Mouse (Mus musculus) embryonic stem cell, embryonic (primary cell): ENCODE data around the gene Napa.

Source experiments
- CTCF ChIA-PET, 4 experiments: fragments of 300-600 bp in 2 of 4; fragments of 350-600 bp in 2 of 4; sonication (Branson Sonifier 250); formaldehyde crosslinking; loops; one replicate each; lab custom pipeline; 2022; ENCODE audit warnings: inconsistent platforms in 2 of 4; lab: Charles Lee
- POLR2A ChIA-PET, 4 experiments: fragments of 300-600 bp in 2 of 4; fragments of 350-600 bp in 2 of 4; sonication (Branson Sonifier 250); formaldehyde crosslinking; loops; one replicate each; lab custom pipeline; 2022; ENCODE audit warnings: antibody characterized with exemption in 4 of 4, inconsistent platforms in 1 of 4; lab: Charles Lee

Gene Napa

DNA sequence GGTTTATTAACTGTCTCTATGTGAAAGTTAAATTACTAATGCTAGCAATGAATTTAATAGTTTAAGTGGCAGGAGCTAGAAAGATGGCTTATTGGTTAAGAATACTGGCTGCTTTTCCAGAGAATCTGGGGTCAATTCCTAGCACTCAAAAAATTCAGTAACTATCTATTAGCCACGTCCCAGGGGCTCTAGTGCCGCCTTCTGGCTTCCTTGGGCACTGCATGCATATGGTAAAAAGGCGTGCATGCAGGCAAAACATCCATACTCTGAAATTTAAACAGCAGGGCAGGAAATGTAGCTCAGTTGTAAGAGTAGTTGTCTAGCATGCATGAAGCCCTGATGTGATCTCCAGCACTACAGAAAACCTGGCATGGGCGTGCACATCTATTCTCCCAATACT lies 34.8 kb upstream of the Napa start:
- POLR2A ChIA-PET: interaction anchor here in 2 of 4 experiments (0.6 to 1.5 kb wide), 5 partner anchors 11 to 536 kb away, joined by 3 to 7 read pairs (median 3); no protein-coding TSS in a partner anchor
- CTCF ChIA-PET: interaction anchor here in 3 of 4 experiments (0.7 to 1.6 kb wide), 6 partner anchors 11 to 200 kb away, joined by 3 to 6 read pairs (median 4); no protein-coding TSS in a partner anchor

DNA sequence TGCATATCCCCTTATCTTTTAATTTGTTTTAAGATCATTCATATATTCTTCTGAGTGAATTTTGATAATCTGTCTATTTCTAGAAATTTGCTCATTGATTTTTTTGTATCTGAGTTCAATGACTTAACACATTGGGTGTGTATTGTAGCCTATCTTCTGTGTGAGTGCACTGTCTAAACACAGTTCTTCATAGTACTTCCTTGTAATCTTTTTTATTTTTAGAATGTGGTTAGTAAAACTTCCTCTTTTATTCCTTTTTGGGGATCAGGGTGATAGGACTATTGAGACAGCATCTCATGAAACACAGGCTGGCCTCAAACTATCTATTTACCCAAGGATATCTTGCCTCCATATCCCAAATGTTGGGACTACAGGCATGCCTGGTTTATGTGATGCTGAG lies 27.4 kb upstream of the Napa start:
- ChIA-PET POLR2A (no interaction called here), CTCF (no interaction called here)

DNA sequence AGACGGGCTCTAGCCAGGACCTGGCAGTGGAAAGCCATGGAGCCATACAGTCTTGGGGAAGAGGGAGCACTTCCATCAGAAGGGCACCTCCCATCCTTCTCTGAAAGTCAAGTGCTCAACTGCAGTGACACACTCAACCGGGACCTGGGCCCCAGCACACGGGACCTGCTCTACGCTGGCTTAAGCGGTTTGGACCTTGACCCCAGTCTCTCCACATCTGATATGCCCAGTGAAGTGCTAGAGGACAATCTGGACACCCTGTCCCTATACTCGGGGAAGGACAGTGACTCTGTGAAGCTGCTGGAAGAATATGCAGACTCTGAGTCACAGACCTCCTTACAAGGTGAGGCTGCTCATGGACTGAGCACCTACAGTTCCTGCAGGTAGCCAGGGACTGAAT lies 26.4 kb upstream of the Napa start:
- CTCF ChIA-PET: no interaction called here
- POLR2A ChIA-PET: no interaction called here

DNA sequence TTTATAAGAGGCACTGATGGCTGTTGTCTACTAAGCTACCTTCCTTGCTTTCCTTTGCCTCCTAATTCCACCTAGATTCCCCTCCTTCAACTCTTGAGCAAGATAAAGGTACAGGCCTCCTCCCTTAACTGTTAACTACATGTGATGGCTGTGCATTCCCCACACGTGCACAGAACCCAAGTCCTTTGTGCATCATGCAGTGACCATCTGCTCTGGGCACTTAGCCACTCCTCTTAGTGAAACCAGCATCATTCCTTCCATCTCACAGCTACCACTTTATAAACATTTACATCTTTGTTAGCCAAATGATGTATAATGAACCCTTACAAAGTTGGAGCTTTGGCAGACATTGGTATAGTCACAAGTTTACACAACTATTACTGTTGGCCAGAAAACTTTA lies 18.3 kb upstream of the Napa start:
- ChIA-PET CTCF (interaction anchor here in 3 of 4 experiments (0.7 to 1.8 kb wide), 3 partner anchors 9 to 97 kb away, joined by 3 to 5 read pairs (median 3); no protein-coding TSS in a partner anchor), POLR2A (interaction anchor here in 1 of 4 experiments (1.4 kb wide), 1 partner anchor 50 kb away, joined by 3 read pairs; the partner anchor contains the start of gene Slc8a2)

DNA sequence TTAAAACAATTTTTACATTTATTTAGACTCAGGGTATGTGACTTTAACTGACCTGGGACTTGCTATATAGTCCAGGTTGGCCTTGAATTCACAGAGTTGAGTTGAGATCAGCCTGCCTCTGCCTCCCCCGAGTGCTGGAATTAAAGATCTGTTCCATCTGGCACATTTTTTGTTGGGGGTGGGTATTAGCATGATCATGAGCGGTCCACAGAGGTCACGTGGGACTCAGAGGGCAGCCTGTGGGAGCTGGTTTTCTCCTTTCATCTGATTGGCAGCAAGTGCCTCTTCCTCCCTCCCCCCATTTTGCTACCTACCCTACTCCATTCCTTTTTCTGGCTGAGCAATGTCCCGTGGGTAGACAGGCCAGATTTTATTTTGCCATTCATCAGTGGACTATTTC lies 17.7 kb upstream of the Napa start:
- CTCF ChIA-PET: interaction anchor here in 2 of 4 experiments (0.7 to 1.8 kb wide), 2 partner anchors 8 to 97 kb away, joined by 3 to 5 read pairs; no protein-coding TSS in a partner anchor
- POLR2A ChIA-PET: interaction anchor here in 1 of 4 experiments (1.4 kb wide), 1 partner anchor 49 kb away, joined by 3 read pairs; the partner anchor contains the start of gene Slc8a2

DNA sequence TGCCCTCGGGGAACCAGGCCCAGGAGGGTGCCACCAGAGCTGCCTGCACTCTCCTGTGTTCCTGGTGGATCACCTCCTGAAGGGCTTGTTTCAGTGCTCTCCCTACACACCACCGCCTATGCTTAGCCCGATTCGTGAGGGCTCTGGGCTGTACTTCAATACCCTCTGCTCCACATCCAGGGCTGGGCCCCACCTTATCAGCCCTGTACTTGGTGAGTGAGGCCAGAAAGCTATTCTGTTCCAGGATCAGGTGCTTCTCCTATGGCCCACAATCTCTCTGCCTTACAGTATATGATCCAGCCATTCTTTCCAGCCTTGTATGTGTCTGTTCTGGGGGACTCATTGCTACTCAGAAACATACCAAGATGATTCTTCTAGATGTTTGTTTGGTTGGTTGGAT lies 14.9 kb upstream of the Napa start:
- CTCF ChIA-PET: interaction anchor here in 1 of 4 experiments (1.1 kb wide), 1 partner anchor 46 kb away, joined by 3 read pairs; the partner anchor contains the start of gene Slc8a2
- POLR2A ChIA-PET: no interaction called here

DNA sequence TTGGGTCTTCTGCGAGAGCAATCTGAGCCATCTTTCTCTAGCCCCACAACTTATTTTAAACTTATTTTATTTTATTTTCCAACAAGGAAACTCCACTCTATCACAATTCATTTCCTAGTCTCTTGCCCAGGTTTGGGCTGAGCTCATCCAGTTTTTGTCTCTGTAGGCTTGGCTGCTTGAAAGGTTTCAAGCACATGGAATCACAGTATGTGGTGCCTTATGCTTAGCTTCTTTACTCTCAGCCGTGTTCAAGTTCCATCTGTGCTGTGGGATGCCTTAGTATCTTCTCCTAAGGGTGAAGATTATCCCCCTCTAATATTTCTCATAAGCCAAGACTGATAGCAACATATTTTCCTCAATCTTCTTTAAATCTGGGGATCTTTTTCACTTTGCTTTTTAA lies 10.7 kb upstream of the Napa start:
- POLR2A ChIA-PET: interaction anchor here in 3 of 4 experiments (0.9 to 1.5 kb wide), 3 partner anchors 8 to 36 kb away, joined by 3 read pairs; partner anchors contain the start of gene Napa (in 1 of the 3)
- CTCF ChIA-PET: interaction anchor here in 2 of 4 experiments (0.6 to 1.8 kb wide), 2 partner anchors 10 to 114 kb away, joined by 3 to 4 read pairs; partner anchors contain the start of gene Napa (in 1 of the 2)

DNA sequence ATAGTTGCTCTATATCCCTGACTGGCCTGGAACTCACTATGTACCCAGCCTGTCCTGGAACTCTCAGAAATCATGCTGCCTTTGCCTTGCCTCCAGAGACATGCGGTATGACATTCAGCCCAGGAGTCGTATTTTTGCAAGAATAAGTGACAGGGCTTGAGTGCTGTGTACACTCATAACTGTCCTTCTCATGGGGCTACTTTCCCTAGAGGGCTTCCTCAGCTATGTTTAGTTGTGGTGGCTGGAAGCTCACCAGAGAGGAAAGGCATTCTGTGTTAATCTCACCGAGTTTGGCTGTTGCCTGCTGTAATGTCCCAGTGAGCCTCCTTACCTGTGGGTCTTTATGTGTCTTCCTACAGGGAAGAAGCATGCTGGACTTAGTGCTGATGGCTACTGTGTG lies 3.7 kb upstream of the Napa start:
- CTCF ChIA-PET: interaction anchor here in 1 of 4 experiments (1.0 kb wide), 1 partner anchor 25 kb away, joined by 3 read pairs; the partner anchor contains the start of gene Kptn
- POLR2A ChIA-PET: interaction anchor here in 1 of 4 experiments (0.6 to 1.4 kb wide), 2 partner anchors 18 to 35 kb away, joined by 3 read pairs; partner anchors contain the start of gene Slc8a2

DNA sequence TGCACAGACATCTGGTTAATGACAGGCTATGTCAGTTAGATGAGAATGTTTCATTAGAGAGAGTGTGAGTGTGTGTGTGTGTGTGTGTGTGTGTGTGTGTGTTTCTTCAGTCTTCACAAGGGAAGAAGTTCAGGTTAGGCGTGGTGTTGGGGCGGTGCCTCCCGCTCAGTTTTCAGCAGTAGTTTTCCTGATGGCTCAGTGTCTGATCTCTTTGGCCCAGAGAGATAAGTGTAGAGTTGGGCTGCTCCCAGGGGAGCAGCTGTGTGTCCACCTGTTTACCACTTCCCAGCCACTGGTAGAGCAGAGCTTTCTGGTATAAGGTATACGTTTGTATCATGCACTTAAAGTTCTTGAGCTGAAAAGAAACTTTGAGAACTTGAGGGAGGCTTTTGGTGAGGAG lies 1.6 kb downstream of the Napa start:
- ChIA-PET CTCF (interaction anchor here in 2 of 4 experiments (0.6 to 1.0 kb wide), 3 partner anchors 15 to 48 kb away, joined by 3 read pairs; partner anchors contain the start of gene Kptn (in 1 of the 2)), POLR2A (interaction anchor here in 2 of 4 experiments (0.9 to 5.0 kb wide), 12 partner anchors 9 to 162 kb away, joined by 3 to 57 read pairs (median 5); partner anchors contain the start of genes Kptn (in 2 of the 2) and Slc8a2 (in 1 of the 2))

DNA sequence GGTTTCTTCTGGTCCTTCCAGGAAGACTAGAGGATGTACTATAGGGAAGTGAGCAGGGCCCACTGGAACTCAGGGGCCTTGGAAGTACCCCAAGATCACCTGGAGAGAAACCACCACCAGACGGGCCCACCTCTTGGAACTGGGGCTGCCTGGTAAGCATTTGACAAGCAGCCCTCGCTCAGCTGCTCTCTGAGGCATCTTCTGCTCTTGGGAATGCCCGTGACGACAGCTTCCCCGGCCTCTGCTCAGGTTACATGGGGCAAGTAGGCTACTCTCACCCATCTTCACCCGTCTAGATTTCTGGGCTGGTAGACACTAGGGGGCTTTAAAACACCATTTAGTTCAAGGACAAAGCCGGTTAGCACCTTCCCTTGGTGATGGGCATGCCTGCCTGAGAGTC lies 2.8 kb downstream of the Napa start:
- ChIA-PET POLR2A (interaction anchor here in 2 of 4 experiments (0.8 to 3.7 kb wide), 11 partner anchors 9 to 172 kb away, joined by 3 to 17 read pairs (median 5); partner anchors contain the start of genes Kptn (in 2 of the 2) and Inafm1 (in 1 of the 2)), CTCF (no interaction called here)

DNA sequence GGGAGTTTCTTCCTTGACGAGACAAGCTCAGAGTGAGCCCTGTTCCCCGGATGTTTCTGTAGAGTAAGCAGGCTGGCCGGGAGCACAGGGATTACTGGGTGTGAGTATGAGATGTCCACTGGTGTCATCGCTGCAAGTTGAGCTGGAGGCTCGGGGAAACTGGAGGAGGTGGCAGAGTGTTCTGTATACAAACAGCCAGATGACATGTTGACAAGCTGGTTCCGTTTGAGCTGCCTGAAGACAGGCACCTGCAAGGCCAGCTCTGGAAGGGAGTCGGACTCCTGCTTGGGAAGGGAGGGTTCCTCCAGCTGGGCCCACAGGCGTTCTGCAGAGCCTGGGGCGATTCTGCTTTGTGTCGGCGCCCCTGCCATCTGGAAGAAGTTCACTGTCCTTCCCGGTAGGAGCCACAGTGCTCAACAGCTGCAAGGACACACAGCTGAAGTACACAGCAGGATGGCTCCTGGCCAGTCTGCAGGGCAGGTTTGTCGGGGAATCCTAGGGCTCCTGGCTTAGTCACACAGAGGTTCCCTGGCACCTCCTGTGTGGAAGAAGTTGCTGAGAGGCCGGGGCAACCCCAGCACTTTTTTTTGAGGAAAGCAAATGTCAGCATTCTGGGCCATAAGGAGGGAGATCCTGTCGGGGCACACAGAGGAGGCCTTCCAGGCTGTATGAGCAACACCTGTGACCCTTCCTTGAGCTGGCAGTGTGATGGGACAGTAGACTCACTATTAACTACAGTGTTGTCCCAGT lies 3.6 kb downstream of the Napa start:
- ChIA-PET CTCF (interaction anchor here in 2 of 4 experiments (0.6 to 1.1 kb wide), 2 partner anchors 9 to 163 kb away, joined by 3 read pairs; no protein-coding TSS in a partner anchor), POLR2A (interaction anchor here in 2 of 4 experiments (0.6 to 3.7 kb wide), 14 partner anchors 8 to 184 kb away, joined by 3 to 17 read pairs (median 4); partner anchors contain the start of genes Kptn (in 2 of the 2), Ccdc9 (in 1 of the 2), Inafm1 (in 1 of the 2) and Slc8a2 (in 1 of the 2))

DNA sequence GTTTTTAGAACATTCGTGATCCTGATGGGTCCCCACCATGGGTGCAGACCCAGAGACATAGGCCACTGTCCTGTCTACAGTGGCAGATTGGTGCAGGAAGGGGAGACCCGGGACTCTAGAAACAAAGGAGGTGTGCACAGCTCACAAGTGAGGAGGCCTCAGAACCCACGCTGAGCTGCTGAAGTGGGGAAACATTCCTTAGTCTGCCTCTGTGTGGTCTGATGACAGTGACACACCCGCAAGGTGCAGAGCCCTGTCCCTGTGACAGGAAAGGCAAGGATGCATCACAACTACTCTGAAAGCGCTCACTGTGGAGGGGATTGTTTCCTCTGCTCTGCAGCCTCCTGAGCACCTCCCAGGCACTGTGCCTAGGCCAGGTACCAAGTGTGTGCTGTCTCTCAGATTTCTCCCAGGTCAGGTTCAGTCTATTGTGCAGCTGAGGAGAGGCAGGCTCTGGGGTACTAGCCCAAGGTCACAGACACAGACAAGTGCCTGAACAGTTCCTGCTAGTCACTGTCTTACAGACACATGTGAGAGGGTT lies 4.5 kb downstream of the Napa start:
- ChIA-PET CTCF (interaction anchor here in 2 of 4 experiments (1.1 to 2.3 kb wide), 2 partner anchors 8 to 17 kb away, joined by 3 to 6 read pairs; partner anchors contain the start of gene Kptn (in 1 of the 2)), POLR2A (interaction anchor here in 3 of 4 experiments (0.6 to 3.7 kb wide), 11 partner anchors 8 to 154 kb away, joined by 3 to 14 read pairs (median 4); partner anchors contain the start of genes Kptn (in 2 of the 3) and Slc8a2 (in 1 of the 3))

DNA sequence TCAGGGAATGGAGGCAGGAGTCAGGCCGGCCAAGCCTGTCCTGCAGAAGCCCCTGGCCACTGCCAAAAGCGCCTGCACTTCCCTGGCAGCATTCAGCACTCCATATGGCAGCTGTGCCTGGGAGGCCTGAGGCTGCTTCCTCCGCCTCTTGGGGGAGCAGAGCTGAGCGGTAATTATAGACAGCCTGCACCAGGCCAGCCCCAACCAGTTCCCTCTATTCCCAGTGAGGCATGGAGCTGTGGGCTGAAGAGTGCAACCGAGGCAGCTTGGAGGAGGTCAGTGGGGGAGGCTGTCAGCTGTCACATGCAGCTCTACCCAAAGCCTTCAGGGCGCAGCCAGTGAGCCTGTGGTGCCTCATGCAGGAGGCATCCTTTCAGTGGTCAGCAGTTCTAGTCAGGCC lies 5.5 kb downstream of the Napa start:
- POLR2A ChIA-PET: interaction anchor here in 3 of 4 experiments (1.0 to 1.9 kb wide), 11 partner anchors 8 to 182 kb away, joined by 3 to 5 read pairs (median 4); partner anchors contain the start of genes Kptn (in 2 of the 3), Nop53 (in 1 of the 3) and Slc8a2 (in 1 of the 3)
- CTCF ChIA-PET: interaction anchor here in 1 of 4 experiments (2.3 kb wide), 1 partner anchor 16 kb away, joined by 6 read pairs; the partner anchor contains the start of gene Kptn

DNA sequence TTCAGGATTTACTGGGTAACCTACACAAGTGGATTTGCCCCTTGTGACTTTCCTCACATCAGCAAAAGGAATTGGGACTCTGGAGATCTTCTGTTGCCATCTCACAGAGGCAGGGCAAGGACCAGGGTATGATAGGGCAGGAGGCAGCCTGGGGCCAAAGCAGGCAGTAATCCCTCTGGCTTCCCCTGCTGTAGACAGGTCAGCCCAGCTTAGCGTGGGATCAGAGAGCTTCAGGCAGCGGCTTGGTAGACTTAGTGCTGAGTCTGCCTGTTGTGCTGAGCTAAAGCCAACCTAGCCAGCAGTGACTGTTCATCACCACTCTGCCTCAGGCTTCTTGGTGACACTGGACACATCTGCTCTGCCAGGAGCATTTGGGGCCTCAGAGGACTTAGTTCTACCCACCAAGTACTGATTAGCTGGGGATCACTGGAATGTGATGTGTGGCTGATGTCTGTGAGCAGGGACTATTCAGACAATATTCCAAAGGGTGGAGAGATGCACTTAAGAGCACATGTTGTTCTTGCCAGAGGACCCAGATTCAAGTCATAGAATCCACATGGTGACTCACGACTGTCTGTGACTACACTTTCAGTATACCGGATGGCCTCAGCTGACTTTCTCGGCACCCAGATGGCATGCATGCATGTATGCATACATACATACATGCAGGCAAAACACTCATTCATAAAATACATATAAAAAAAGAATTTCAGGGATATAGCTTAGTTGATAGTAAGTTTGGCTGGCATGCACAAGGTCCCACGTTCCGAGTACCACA lies 6.5 kb downstream of the Napa start:
- CTCF ChIA-PET: interaction anchor here in 1 of 4 experiments (2.3 kb wide), 1 partner anchor 15 kb away, joined by 6 read pairs; the partner anchor contains the start of gene Kptn
- POLR2A ChIA-PET: interaction anchor here in 3 of 4 experiments (0.7 to 1.9 kb wide), 9 partner anchors 7 to 181 kb away, joined by 3 to 5 read pairs (median 4); partner anchors contain the start of genes Kptn (in 1 of the 3), Nop53 (in 1 of the 3) and Slc8a2 (in 1 of the 3)

DNA sequence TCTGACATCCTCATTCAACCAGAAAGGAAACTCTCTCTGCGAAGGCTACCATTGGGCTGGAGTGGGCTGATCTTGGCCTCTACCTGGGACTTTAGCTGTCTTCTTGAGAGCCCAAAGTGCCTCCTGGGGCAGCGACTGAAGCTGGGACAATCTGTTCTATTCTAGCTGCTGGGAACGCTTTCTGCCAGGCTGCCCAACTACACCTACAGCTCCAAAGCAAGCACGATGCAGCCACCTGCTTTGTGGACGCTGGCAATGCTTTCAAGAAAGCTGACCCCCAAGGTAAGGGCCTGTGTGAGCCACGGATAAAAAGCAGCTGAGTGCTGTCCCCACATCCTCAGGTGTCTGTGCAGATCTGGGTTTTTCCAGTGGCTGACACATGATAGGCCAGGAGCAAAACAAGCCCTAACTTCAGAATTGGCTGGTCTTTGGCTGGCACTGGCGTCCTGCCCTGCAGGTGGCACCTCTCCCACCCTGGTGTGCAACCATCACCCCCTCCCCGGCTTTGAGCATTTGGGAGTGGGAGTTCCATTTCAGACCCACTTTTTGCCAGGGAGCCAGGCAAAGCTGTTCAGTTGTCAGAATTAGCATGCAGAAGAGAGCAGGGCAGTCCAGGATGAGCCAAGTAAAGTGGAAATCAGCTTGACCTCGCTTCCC lies 10.8 kb downstream of the Napa start:
- CTCF ChIA-PET: interaction anchor here in 1 of 4 experiments (1.4 kb wide), 1 partner anchor 21 kb away, joined by 3 read pairs; the partner anchor contains the start of gene Slc8a2
- POLR2A ChIA-PET: interaction anchor here in 2 of 4 experiments (1.0 to 7.3 kb wide), 9 partner anchors 9 to 41 kb away, joined by 3 to 40 read pairs (median 5); partner anchors contain the start of genes Kptn (in 2 of the 2), Napa (in 2 of the 2) and Slc8a2 (in 2 of the 2)

DNA sequence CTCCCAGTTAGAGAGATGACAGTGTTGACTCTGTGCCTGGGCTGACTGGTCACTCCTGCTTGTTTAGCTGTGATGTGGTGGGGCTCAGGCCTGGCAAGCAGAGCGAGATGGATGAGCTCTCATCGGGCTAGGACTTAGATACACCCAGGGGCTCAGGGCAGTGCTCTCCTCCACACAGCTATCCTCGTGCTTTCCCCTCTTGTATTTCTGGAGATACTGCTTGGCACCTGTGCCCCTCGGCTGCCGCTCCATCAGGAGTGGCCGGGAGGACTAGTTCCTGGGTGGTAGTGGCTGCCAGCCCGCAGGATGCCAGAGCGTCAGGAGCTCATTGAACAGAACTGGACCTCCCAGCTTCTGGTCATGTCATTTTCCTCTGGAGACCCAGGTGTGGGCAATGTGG lies 11.9 kb downstream of the Napa start:
- POLR2A ChIA-PET: interaction anchor here in 3 of 4 experiments (0.6 to 7.3 kb wide), 13 partner anchors 8 to 20 kb away, joined by 3 to 40 read pairs (median 8); partner anchors contain the start of genes Kptn (in 3 of the 3), Napa (in 3 of the 3) and Slc8a2 (in 2 of the 3)
- CTCF ChIA-PET: interaction anchor here in 3 of 4 experiments (0.5 to 0.6 kb wide), 3 partner anchors 8 to 251 kb away, joined by 3 read pairs; no protein-coding TSS in a partner anchor
